Mouse (Mus musculus): Measurements from ENCODE around the gene Psmd6. TPM values are rescaled to one million over a fixed set of nuclear protein-coding genes. Genes with fewer than 3 reads are reported as not detected.
A peak's percentile ranks its signal among the peaks of the same experiment; 100 is the strongest.

Psmd6 gene
- total RNA-seq (2018; cell fraction: chromatin; rRNA removed): 100 to 1,000 TPM in 22 of 26 experiments, 10 to 100 TPM in 4; 58.7 to 169 (median 137) TPM
- 10 to 100 TPM; 58.5 to 87.4 (median 75.2) TPM for total RNA-seq (2018; cell fraction: cytosol; rRNA removed)
- total RNA-seq (2018; cell fraction: nucleus; rRNA removed): 100 to 1,000 TPM in 13 of 26 experiments, 10 to 100 TPM in 13; 44.4 to 138 (median 97.1) TPM
- 72.7 to 129 TPM (median 87.6 TPM) in 3 replicates for polyA plus RNA-seq (2018)

GRCm38 (mm10) chr14:14120230-14121096, at the start of gene Psmd6:
Psmd6 (minus strand) TSS chr14:14120984.
- Histone ChIP-seq H3K79me2 (ENCODE audit: inconsistent target) (peaks cover 31% of the 10 kb centered on the region), H3K4me3 (ENCODE audit: inconsistent target) (peak within 1 kb of the TSS; percentile 90), H3K27ac (peak within 1 kb of the TSS; percentile 39), H3K36me3 (ENCODE audit: inconsistent target) (peaks cover 31% of the 10 kb centered on the region)
- WGBS (ENCODE audit: missing documents): under 1% methylated on average over 68 of the region's 68 CpGs

GRCm38 (mm10) chr14:14110710-14111109, 10.1 kb downstream of the Psmd6 start:
- H3K79me2 ChIP-seq (ENCODE audit: inconsistent target): no peaks in the 10 kb centered on the region
- no peak overlapping the region for H3K4me3 ChIP-seq (ENCODE audit: inconsistent target)
- peaks cover 52% of the 10 kb centered on the region for H3K36me3 ChIP-seq (ENCODE audit: inconsistent target)
- H3K27ac ChIP-seq: no peak overlapping the region
- 91% methylated on average over 4 of the region's 4 CpGs for WGBS (ENCODE audit: missing documents)

- H3K36me3 ChIP-seq (ENCODE audit: inconsistent target): peaks cover 25% of the 10 kb centered on the region
- 91% methylated on average over 2 of the region's 2 CpGs for WGBS (ENCODE audit: missing documents)
Measured at GRCm38 (mm10) chr14:14104930-14105318, 15.9 kb downstream of the Psmd6 start.

GRCm38 (mm10) chr14:14104213-14104929, 16.4 kb downstream of the Psmd6 start:
- Histone ChIP-seq H3K36me3 (ENCODE audit: inconsistent target) (peaks cover 31% of the 10 kb centered on the region), H3K79me2 (ENCODE audit: inconsistent target) (no peaks in the 10 kb centered on the region), H3K27ac (no peak overlapping the region), H3K4me3 (ENCODE audit: inconsistent target) (no peak overlapping the region)
- 74% methylated on average over 12 of the region's 13 CpGs for WGBS (ENCODE audit: missing documents)

More at GRCm38 (mm10) chr14:14104930-14105318, 15.9 kb downstream of the Psmd6 start:
- Histone ChIP-seq H3K27ac (no peak overlapping the region), H3K4me3 (ENCODE audit: inconsistent target) (no peak overlapping the region), H3K79me2 (ENCODE audit: inconsistent target) (no peaks in the 10 kb centered on the region)

- Histone ChIP-seq H3K4me3 (ENCODE audit: inconsistent target) (no peak overlapping the region), H3K27ac (no peak overlapping the region), H3K36me3 (ENCODE audit: inconsistent target) (peaks cover 40% of the 10 kb centered on the region), H3K79me2 (ENCODE audit: inconsistent target) (no peaks in the 10 kb centered on the region)
- WGBS (ENCODE audit: missing documents): 95% methylated on average over 9 of the region's 9 CpGs
Measured at GRCm38 (mm10) chr14:14101296-14101695, 19.5 kb downstream of the Psmd6 start.

GRCm38 (mm10) chr14:14100773-14101280, 20.0 kb downstream of the Psmd6 start:
- H3K27ac ChIP-seq: no peak overlapping the region
- no peak overlapping the region for H3K4me3 ChIP-seq (ENCODE audit: inconsistent target)
- WGBS (ENCODE audit: missing documents): 98% methylated on average over 8 of the region's 8 CpGs
- H3K79me2 ChIP-seq (ENCODE audit: inconsistent target): no peaks in the 10 kb centered on the region
- H3K36me3 ChIP-seq (ENCODE audit: inconsistent target): peaks cover 45% of the 10 kb centered on the region

GRCm38 (mm10) chr14:14098330-14098980, 22.3 kb downstream of the Psmd6 start:
- Histone ChIP-seq H3K4me3 (ENCODE audit: inconsistent target) (no peak overlapping the region), H3K27ac (no peak overlapping the region), H3K79me2 (ENCODE audit: inconsistent target) (no peaks in the 10 kb centered on the region), H3K36me3 (ENCODE audit: inconsistent target) (peaks cover 58% of the 10 kb centered on the region)
- 31% methylated on average over 10 of the region's 10 CpGs for WGBS (ENCODE audit: missing documents)

- Histone ChIP-seq H3K27ac (no peak overlapping the region), H3K4me3 (ENCODE audit: inconsistent target) (no peak overlapping the region), H3K36me3 (ENCODE audit: inconsistent target) (peaks cover 50% of the 10 kb centered on the region), H3K79me2 (ENCODE audit: inconsistent target) (no peaks in the 10 kb centered on the region; the same call in 1 of the 2 replicates)
- 93% methylated on average over 6 of the region's 6 CpGs for WGBS (ENCODE audit: missing documents)
Measured at GRCm38 (mm10) chr14:14090571-14090970, 30.2 kb downstream of the Psmd6 start.

- peaks cover 8% of the 10 kb centered on the region; the same call in 1 of the 2 replicates for H3K79me2 ChIP-seq (ENCODE audit: inconsistent target)
- 9% methylated on average over 9 of the region's 9 CpGs for WGBS (ENCODE audit: missing documents)
- H3K27ac ChIP-seq: no peak overlapping the region
- peaks cover 37% of the 10 kb centered on the region for H3K36me3 ChIP-seq (ENCODE audit: inconsistent target)
- H3K4me3 ChIP-seq (ENCODE audit: inconsistent target): no peak overlapping the region
Measured at GRCm38 (mm10) chr14:14088016-14088791, 32.6 kb downstream of the Psmd6 start.

- WGBS (ENCODE audit: missing documents): 65% methylated on average over 6 of the region's 6 CpGs
Measured at GRCm38 (mm10) chr14:14087348-14087747, 33.4 kb downstream of the Psmd6 start.

GRCm38 (mm10) chr14:14086711-14087263, 34.0 kb downstream of the Psmd6 start:
- Histone ChIP-seq H3K4me3 (ENCODE audit: inconsistent target) (no peak overlapping the region), H3K27ac (no peak overlapping the region), H3K36me3 (ENCODE audit: inconsistent target) (peaks cover 26% of the 10 kb centered on the region), H3K79me2 (ENCODE audit: inconsistent target) (peaks cover 8% of the 10 kb centered on the region; the same call in 1 of the 2 replicates)
- 82% methylated on average over 4 of the region's 4 CpGs for WGBS (ENCODE audit: missing documents)

More at GRCm38 (mm10) chr14:14087348-14087747, 33.4 kb downstream of the Psmd6 start:
- Histone ChIP-seq H3K36me3 (ENCODE audit: inconsistent target) (peaks cover 32% of the 10 kb centered on the region), H3K79me2 (ENCODE audit: inconsistent target) (peaks cover 8% of the 10 kb centered on the region; the same call in 1 of the 2 replicates), H3K4me3 (ENCODE audit: inconsistent target) (no peak overlapping the region), H3K27ac (no peak overlapping the region)

- Histone ChIP-seq H3K27ac (no peak overlapping the region), H3K4me3 (ENCODE audit: inconsistent target) (no peak overlapping the region), H3K79me2 (ENCODE audit: inconsistent target) (peaks cover 8% of the 10 kb centered on the region; the same call in 1 of the 2 replicates), H3K36me3 (ENCODE audit: inconsistent target) (peaks cover under 1% of the 10 kb centered on the region; the same call in 1 of the 2 replicates)
- 85% methylated on average over 8 of the region's 8 CpGs for WGBS (ENCODE audit: missing documents)
Measured at GRCm38 (mm10) chr14:14083811-14084210, 37.0 kb downstream of the Psmd6 start.

- no peak overlapping the region for H3K4me3 ChIP-seq (ENCODE audit: inconsistent target)
- peaks cover 8% of the 10 kb centered on the region; the same call in 1 of the 2 replicates for H3K79me2 ChIP-seq (ENCODE audit: inconsistent target)
- WGBS (ENCODE audit: missing documents): 97% methylated on average over 6 of the region's 6 CpGs
- H3K27ac ChIP-seq: no peak overlapping the region
- no peaks in the 10 kb centered on the region for H3K36me3 ChIP-seq (ENCODE audit: inconsistent target)
Measured at GRCm38 (mm10) chr14:14080604-14081194, 40.1 kb downstream of the Psmd6 start.

Data from macrophage (primary cell).